Mouse (Mus musculus): Measurements from ENCODE around the gene Dock7.
A peak's percentile ranks its signal among the peaks of the same experiment; 100 is the strongest.
"Not testable (repeated sequence)": the region's sequence is repeated elsewhere in the genome, so short reads cannot be mapped to it uniquely, and the experiment has no call there.

Gene Dock7

DNA sequence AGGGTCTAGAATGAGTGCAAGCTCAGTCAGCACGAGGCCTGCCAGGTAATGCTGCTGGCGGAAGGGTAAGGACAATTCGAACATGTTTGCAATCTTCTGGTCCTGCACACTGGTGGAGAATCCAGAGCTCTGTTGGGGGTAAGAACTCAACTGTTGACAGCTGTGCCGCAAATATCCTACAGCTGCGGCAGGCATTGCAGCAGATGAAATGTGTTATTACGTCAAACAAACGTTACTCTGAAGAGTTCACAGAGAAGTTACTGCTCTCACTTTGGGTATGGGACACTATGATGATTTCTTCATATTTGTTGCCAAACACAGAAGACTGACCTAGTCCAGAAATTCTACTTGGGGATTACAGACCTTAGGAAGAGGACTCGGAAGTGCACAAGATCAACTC is 136.0 kb downstream of the Dock7 start:
- DNase-seq, result no peak

DNA sequence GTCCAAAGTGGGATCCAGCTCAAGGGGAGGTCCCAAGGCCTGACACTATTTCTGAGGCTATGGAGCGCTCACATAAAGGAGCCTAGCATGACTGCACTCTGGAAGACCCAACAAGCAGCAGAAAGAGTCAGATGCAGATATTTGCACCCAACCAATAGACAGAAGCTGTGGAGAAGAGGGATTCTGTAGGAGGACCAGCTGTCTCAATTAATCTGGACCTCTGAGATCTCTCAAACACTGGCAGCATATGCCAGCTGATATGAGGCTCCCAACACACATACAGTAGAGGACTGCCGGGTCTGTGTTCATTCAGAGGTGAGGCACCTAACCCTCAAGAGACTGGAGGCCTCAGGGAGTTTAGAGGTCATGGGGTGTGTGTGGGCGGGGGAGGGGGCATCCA is 140.7 kb downstream of the Dock7 start:
- not testable (repeated sequence) for DNase-seq

DNA sequence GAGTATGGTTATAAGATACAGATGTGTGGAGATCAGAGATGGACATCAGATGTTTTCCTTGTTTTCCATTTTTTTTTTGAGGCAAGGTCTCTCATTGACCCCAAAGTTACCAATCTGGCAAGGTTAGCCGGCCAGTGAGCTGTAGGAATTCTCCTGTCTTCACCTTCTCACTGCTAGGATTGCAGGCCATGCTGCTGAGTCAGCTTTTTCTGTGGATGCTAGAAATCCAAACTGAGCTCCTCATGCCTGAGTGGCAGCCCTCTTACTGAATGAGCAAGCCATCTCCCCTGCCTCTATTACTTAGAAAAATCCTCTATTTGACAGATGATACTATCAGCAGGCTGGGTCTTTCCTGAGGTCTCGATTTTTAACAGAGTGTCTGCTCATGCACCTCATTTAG is 142.0 kb downstream of the Dock7 start:
- no peak for DNase-seq

DNA sequence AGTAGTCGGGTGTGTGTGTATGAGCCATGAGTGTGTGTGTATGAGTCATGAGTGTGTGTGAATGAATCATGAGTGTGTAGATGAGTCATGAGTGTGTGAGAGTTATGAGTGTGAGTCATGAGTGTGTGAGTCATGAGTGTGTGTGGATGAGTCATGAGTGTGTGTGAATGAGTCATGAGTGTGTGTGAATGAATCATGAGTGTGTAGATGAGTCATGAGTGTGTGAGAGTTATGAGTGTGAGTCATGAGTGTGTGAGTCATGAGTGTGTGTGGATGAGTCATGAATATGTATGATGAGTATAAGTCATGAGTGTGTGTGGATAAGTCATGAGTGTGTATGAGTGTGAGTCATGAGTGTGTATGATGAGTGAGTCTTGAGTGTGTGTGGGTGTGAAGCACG is 142.4 kb downstream of the Dock7 start:
- DNase-seq, result not testable (repeated sequence)

DNA sequence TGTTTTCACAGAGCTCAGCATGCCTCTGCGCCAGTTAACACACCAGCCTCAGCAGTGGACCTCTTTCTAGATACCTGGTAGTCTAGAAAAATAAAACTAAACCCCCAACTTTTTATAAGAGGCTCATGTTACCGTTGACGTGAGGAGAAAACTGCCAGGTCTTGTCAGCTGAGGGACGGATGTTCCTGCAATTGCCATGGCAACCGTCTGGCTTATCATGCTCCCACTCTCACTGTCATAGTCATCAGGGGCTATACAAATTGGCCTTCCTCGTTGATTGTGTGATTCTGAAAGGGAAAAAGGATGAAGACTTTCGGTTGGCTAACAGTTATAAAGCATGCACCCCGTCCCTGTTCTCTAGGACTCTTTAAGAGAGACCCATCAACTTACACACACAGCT is 145.0 kb downstream of the Dock7 start:
- DNase-seq, result no peak

DNA sequence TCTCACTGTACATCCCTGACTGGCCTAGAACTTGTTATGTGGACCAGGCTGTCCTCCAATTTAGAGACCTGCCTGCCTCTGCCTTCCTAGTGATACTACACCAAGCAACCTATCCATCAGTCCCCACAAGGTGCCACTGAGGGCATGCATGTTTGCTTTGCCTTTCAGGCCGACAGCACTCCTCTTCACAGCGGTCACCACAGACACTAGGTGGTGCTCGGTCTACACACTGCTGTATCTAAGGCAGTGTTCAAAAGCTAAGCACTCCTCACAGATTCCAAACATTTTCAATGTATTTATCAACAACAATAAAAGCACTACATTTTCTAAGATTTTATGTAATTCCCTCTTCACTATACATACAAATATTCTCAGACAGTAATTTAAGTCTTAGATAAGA is 150.8 kb downstream of the Dock7 start:
- DNase-seq, result no peak

DNA sequence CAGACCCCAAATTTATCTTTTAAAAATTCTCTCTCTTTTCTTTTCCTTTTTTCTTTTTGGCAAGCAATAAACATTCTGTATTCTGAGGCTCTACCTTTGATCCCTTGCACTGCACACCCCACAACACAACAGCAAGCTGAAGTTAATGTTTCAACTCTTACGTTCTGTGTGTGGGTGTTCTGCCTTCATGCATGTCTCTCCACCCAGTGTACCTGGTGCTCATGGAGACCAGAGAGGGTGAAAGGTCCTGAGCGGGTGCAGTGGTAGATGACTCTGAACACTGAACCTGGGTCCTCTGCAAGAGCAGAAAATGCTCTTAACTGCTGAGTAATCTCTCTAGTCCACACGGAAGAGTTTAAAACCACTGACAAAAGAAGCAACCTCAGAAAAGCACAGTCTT is 160.5 kb downstream of the Dock7 start:
- DNase-seq, result no peak

DNA sequence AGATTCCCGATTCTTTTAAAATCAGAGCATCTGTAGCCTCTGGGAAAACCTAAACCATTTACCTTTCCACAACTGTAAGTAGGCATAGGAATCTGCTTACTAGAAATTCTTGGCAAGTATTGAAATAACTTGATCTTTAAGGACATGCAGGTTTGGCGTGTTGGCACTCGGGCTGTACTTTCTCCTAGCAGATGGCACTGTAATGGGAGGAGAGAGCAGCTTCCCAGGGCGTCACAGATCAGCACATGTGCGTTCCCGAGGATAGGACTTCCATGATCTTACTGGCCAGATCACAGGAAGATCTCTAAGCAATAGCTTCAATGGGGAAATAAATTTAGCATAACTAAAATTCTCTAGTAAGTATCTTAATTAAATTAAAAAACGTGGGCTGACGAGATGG is 164.7 kb downstream of the Dock7 start:
- peak; percentile 7 for DNase-seq

DNA sequence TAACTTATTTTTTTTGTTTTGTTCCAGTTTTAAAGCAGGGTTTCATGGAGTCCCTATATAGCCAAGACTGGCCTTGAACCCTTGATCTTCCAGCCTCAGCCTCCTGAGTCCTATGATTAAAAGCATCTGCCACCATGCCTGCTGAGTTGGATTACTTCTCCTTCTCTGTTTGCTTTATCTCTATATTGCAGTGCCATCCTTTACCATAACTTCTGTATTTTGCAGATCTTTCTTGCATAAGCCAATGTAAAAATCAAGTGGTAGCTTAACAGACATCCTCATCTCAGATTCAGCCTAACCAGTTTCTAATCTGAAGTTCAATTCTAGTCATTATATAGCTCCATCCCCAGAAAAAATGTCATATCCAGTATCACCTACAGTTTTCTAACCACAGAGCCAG is 170.2 kb downstream of the Dock7 start:
- DNase-seq, result no peak

DNA sequence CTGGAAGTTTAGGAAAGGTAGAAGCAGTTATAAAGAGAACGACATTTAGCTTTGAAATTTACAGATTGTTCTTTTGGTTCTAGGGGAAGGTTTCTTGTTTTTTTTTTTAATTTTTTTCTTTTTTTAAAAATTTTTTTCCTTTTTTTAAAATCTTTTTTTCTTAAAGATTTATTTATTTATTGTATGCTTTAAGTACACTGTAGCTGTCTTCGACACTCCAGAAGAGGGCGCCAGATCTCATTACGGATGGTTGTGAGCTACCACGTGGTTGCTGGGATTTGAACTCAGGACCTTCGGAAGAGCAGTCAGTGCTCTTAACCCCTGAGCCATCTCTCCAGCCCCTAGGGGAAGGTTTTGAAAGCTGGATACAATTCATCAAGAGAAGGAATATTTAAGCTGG is 182.5 kb downstream of the Dock7 start:
- DNase-seq, result not testable (repeated sequence)

DNA sequence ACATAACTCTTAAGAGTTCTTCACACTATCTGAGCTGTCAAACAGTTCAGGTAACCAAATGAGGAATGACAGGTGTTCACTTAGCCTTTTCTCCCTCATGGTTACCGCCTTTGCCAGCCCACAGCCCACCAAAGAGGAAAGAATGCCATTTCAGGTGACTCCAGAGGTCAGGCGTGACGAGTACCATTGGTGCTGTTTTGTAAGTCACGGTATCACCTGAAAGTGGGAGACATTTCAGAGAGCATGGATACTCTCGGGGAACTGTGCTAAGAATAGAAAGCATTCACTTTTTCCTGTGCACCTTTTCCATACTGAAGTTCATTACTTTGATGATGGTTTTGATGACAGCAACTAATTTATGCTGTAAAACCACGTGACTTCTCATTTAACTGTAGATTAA is 184.7 kb downstream of the Dock7 start:
- DNase-seq, result no peak

DNA sequence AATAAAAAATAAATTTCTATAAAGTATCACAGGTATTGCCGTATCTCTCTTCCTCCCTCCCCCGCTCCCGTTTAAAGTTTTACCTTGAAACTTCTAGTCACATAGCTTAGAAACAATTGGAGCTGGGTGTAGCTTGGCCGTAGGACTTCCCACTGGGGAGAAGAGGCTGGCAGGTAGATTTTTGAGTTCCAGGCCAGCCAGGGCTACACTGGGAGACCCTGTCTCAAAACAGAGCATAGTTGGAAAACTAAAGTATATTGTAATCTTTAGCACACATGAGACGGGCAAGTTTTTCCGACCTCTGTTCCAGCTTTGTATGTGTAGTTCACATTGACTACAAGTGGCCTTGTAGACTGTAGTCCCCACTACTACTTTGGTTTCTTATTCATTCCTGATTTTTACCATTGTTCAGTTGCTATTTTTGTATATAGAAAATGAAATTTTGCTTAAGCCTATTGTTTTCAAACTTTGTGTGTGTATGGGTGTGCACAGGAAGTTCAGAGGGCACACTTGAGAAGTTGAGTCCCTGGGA is 195.4 kb downstream of the Dock7 start:
- DNase-seq, result no peak

DNA sequence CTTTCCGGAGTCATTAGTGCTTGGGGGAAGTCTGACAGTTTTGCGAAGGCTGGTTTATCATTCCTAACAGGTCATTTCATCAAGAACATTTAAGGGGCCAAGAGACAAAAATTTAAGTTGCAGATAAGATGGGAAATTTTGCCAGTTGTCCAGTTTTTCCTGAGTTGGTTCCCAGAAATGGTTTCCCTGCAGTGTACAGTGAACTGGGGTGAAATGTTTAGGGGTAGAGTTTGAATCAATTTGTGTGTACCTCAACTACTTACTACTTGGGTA is 195.9 kb downstream of the Dock7 start:
- DNase-seq, result no peak

DNA sequence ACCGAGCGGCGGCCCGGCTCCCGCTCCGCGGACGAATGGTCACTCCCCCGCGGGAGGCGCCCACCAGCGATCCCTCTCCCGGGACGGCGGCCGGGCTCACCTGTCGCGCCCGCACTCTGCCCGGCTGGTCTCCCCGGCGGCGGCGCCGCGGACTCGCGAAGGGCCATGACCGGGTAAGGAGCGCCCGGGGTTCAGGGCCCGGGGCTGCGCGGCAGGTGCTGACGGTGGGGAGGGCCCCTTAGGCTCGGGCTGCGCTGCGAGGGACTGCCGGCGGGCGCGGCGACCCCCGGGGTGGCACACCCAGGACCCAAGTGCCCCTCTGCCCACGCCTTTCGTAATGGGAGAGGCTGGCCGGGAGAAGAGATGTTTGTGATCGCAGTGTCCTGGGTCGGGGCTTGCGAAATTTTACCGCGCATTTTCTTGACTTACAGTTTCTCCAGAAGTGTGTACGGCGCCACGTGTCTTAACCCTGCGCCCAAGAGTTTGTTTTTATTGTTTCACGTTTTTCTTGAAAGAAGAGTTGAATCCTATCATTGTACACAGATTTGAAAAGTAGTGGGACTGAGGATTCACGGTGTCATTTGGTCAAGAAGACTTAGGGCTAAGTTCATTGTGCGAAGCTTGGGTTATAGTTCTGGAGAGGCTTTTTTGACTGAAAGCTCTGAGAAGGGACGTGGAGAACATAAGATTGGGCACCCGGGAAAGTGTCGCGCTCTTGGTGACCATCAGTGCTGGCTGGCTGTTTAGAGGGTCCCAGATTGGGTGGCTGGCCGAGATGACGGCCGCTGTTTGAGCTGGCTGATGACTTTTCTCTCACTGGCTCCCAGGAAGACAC is 196.4 kb downstream of the Dock7 start:
- DNase-seq, result peak; percentile 20

DNA sequence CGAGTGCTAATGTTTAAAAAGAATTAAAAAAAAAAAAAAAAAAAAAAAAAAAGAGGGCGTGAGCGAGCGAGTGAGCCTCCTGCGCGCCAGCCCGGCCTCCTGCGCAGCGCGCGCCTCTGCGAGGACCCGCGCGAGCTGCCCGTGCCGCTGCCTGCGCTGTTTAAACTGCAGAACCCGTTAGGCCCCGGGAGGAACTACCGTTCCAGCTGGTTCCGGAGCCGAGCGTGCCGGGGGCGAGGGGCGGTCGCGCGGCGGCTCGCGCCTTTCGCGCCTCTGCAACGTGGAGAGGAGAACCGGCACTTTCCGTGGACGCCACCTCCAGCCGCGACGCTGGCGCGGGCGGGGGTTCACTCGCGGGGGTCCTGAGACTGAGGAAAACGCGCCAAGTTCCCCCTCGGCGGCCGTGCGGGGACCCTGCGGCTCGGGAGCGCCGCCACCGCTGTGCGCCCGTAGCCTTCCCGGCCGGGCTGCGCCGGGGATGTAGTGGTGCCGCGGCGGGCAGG is 197.1 kb downstream of the Dock7 start, which contains the start of gene Usp1:
Gene Usp1 (plus strand): TSS at position 243 of the 503 bp plus-strand sequence.
- DNase-seq, result peak; percentile 84

DNA sequence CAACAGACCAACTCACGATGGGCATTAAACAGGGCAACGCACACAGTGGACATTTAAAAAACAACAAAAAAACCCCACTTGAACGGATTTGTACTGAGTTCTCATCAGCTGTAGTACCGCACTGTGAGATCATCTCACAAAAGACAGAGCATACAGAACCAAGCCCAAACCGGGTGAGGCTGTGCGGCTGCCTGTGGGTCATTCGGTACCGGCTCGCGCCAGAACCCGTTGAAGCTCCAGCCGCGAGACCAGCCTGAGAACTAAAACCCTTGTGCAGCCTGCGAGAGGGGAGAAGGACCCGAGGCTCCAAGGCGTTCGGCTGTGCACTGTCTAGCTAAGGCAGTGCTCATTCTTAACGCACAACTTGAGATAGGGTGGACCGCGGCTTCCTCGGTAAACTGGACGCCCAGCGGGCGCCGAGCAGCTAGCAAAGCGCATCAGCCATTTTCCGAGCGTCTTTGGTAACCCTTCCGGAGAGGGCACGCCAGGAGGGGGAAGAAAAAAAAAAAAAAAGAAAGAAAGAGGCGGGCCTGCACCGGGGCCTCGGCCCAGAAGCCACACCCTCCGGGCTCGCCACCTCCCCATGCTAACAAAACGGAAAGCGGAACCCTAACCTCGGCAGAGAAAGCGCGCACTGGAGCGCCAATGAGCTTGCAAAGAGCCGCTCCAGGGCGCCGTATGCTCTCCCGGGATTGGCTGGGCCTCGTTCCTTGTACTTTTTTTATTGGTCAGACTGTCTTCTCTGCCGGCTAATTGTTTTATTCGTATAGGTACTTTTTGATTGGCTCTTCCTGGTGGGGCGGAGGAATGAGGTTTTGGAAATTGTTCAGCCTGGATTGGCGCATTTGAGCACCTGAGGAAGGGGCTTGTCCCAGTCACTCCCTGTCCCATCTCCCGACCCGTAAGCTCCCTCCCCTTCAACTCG is 197.8 kb downstream of the Dock7 start:
- peak; percentile 94 for DNase-seq

DNA sequence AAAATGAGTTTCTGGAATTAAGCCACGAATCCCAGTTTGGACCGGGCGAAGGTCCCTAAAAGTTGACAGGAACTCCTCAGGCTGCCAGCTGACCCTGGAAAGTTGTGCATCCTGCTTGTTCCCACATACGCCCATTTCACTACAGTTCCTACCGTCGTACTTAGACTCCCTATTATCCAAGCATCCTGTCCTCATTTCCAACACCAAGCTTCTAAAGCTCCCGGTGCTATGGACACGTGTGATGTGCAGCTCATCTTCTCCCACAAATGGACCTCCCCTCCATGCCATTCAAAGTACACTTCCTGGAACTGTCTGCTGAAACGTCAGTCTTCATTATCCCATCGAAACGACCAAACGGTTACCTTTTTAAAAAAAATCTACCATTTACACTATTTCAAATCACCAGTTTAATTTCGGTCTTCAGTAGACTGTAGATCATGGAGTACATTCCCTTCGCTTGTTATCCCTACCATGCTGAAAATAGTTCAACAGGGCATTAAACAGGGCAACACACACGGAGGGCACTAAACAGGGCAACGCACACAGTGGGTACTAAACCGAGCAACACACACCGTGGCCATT is 198.6 kb downstream of the Dock7 start:
- DNase-seq, result peak; percentile 25

DNA sequence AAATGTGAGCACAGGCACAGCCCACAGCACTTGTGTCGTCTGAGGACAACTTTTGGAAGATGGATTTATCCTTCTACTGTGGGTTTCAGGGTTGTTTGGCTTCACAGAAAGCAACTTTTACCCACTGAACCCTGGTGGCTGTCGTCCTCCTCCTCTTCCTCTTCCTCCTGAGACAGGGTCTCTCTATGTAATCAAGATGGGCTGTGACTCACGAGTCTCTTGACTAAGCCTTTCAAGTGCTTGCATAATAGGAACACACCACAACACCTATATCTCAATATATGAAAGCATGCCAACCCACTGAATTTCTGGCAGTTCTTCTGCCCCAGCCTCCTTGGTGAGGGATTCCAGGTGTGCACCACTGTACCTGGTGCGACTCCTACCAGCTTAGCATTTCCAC is 199.8 kb downstream of the Dock7 start:
- no peak for DNase-seq

DNA sequence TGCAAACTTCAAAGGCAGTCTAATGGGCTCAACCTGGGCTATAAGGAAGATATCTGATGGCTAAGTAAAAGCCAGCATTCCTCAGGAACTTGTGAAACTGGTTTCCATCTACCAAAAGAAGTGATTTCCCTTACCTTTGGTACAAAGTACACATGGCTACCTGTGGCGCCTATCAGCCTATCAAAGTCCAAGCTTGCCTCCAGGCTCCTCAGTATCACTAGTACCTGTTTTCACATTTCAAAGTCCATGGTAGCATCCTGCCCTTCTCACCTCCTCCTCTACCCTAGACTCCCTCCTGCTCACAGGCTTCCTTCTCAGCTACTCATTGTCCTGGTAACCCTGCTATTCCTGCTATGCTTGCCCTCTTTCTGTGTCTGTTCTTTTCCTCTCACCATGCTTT is 202.5 kb downstream of the Dock7 start:
- no peak for DNase-seq

DNA sequence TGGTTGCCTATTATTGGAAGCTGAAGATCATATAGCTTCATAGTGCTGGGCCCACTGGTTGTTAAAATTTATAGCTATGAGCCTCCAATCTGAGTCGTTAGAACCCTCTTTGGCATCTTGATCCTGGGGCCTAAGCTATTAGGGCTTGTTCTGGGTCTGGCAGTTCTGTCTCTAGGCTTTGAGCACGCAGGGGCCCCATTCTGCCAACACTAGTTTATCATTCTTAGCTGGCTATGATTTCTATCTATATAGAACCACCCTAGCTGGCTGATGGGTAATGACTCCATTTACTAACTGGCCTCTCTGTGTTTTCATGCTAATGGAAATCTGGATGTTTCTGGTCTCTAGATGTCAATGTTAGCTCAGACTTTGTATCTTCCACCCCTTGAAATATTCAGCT is 203.0 kb downstream of the Dock7 start:
- DNase-seq, result no peak

DNA sequence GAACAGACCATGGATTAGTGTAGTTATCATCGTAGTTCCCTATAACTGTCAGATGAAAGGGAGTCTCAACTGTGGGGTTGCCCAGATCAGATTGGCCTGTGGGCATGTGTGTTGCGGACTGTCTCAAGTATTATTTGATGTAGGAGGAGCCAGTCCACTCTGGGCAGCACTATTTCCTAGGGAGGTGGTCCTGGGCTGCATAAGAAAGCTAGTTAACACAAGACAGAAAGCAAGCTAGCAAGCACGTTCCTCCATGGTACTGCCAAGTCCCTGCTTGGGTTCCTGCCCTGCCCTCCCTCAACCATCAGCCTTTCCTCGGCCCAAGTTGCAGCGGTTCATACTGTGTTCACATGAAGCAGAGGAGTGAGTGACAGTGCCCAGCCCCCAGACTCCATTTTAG is 210.5 kb downstream of the Dock7 start:
- DNase-seq, result no peak

DNA sequence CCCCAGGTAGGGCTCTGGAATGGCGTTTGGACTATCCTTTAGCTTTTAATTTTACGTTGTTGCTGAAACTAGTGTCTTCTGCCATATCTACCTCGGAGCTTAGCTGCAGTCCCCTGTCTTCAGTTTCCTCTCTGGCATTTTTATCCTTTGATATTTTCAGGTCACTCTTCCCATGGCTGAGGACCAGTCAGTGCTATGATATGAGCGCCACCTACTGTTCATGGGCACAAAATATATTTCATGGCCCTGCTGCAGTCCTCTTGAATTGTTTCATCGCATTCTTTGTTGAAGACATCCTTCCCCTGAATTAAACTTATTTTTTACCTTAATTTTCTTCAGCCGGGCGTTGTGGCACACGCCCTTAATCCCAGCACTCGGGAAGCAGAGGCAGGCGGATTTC is 233.6 kb downstream of the Dock7 start:
- DNase-seq, result peak; percentile 59

All from cerebellum, adult 8-10 months (tissue).